Comparison of ENCODE assay signal across 8 mouse cellular contexts in the genomic region with DNA sequence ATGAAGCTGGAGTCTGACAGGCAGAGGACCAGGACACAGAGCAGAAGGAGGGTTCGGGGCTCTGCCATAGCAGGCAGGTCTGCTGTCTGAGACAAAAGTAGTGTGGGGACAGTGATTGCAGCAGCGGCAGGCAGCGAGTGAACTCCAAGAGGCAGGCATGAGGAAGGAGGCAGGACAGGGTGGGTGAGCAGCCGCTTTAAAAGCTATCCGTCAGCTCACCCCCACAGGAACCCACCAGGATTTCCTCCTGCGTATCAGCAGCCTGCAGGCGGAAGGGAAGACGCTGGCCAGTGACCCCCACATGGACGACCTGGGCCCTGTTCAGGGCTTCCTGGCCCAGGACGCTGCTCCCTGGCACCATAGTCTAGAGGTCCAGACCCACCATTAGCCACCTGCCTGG. TPM values are rescaled to one million over a fixed set of nuclear protein-coding genes. Genes with fewer than 3 reads are reported as not detected.
DNase-seq lines count a peak whose midpoint lies in the region; ATAC-seq lines count a peak whose summit lies in the region.

A gene (minus strand): TSS at position 217 of the 400 bp plus-strand sequence.

- no peak within 1 kb of the TSS for H3K9ac ChIP-seq in intestine, embryonic 14.5 days (ENCODE audit: low read length)
- no peak within 1 kb of the TSS for H3K9ac ChIP-seq in limb, embryonic 11.5 days (ENCODE audit: low read length)
- peak within 1 kb of the TSS; percentile 37 for H3K9ac ChIP-seq in midbrain, embryonic 13.5 days (replicated peaks)

- no peaks in the 10 kb centered on the region for H3K9me3 ChIP-seq in intestine, embryonic 14.5 days (ENCODE audit: control insufficient read depth, low read length)
- no peaks in the 10 kb centered on the region for H3K9me3 ChIP-seq in limb, embryonic 11.5 days (ENCODE audit: control insufficient read depth, low read length)
- no peaks in the 10 kb centered on the region for H3K9me3 ChIP-seq in midbrain, embryonic 13.5 days

- peaks cover 7% of the 10 kb centered on the region; the same call in 1 of the 2 replicates for H3K4me1 ChIP-seq in intestine, embryonic 14.5 days (replicated peaks; ENCODE audit: control insufficient read depth, insufficient read depth, low read length)
- H3K4me1 ChIP-seq in limb, embryonic 11.5 days (ENCODE audit: control insufficient read depth, insufficient read depth, low read length) = peaks cover 2% of the 10 kb centered on the region; the same call in 1 of the 2 replicates
- H3K4me1 ChIP-seq in midbrain, embryonic 13.5 days (replicated peaks) = peaks cover 8% of the 10 kb centered on the region; the same call in 1 of the 2 replicates

- H3K27ac ChIP-seq in intestine, embryonic 14.5 days (ENCODE audit: low read depth) = 0 out of 2 replicates have a peak within 1 kb of the TSS, but pooled peaks have one; percentile 4
- H3K27ac ChIP-seq in limb, embryonic 11.5 days (replicated peaks; ENCODE audit: low read depth, low read length) = 0 out of 2 replicates have a peak within 1 kb of the TSS, but pooled peaks have one; percentile 21
- peak within 1 kb of the TSS; percentile 30; the same call in 1 of the 2 replicates for H3K27ac ChIP-seq in midbrain, embryonic 13.5 days

- H3K36me3 ChIP-seq in intestine, embryonic 14.5 days (ENCODE audit: control insufficient read depth, insufficient read depth, low read length) = peaks cover 35% of the 10 kb centered on the region
- H3K36me3 ChIP-seq in limb, embryonic 11.5 days (ENCODE audit: control insufficient read depth, insufficient read depth, low read length) = peaks cover 29% of the 10 kb centered on the region
- peaks cover 41% of the 10 kb centered on the region for H3K36me3 ChIP-seq in midbrain, embryonic 13.5 days

- H3K4me3 ChIP-seq in intestine, embryonic 14.5 days (ENCODE audit: low read depth, low read length) = peak within 1 kb of the TSS; percentile 17
- H3K4me3 ChIP-seq in limb, embryonic 11.5 days (ENCODE audit: low read depth, low read length) = no peak within 1 kb of the TSS
- no peak within 1 kb of the TSS for H3K4me3 ChIP-seq in midbrain, embryonic 13.5 days (replicated peaks)

- DNase-seq in gastrocnemius, postnatal 10 days = no peak
- no peak for DNase-seq in gastrocnemius, adult 8-10 months (ENCODE audit: low spot score in 2 of 2)
- no peak for DNase-seq in gastrocnemius, postnatal 4 days (ENCODE audit: low spot score in 2 of 2)
- no peak for DNase-seq in intestine, embryonic 14.5 days (ENCODE audit: low spot score)
- DNase-seq in limb, embryonic 11.5 days (ENCODE audit: low spot score) = no peak
- DNase-seq in T-cell, adult 2 months (ENCODE audit: low spot score) = no peak

- 38% methylated on average over 10 of the region's 10 CpGs for WGBS in intestine, embryonic 14.5 days
- WGBS in limb, embryonic 11.5 days = 51% methylated on average over 10 of the region's 10 CpGs
- WGBS in midbrain, embryonic 13.5 days = 66% methylated on average over 10 of the region's 10 CpGs

- no peak for ATAC-seq in intestine, embryonic 14.5 days (replicated peaks; ENCODE audit: low FRiP score, low TSS enrichment, low read depth)
- ATAC-seq in limb, embryonic 11.5 days (ENCODE audit: insufficient number of reproducible peaks, low FRiP score, low TSS enrichment, low read depth) = no peak
- no peak for ATAC-seq in midbrain, embryonic 13.5 days
- no peak for ATAC-seq in cerebellum, adult (ENCODE audit: insufficient number of reproducible peaks, low FRiP score, low TSS enrichment)

- H3K27me3 ChIP-seq in intestine, embryonic 14.5 days (replicated peaks; ENCODE audit: control insufficient read depth, insufficient read depth, low read length) = no peaks in the 10 kb centered on the region
- H3K27me3 ChIP-seq in limb, embryonic 11.5 days (ENCODE audit: control insufficient read depth, insufficient read depth, low read length) = no peaks in the 10 kb centered on the region
- no peaks in the 10 kb centered on the region for H3K27me3 ChIP-seq in midbrain, embryonic 13.5 days

- peak within 1 kb of the TSS; percentile 18; the same call in 1 of the 2 replicates for H3K4me2 ChIP-seq in intestine, embryonic 14.5 days (ENCODE audit: low read length)
- 0 out of 2 replicates have a peak within 1 kb of the TSS, but pooled peaks have one; percentile 12 for H3K4me2 ChIP-seq in limb, embryonic 11.5 days (ENCODE audit: low read depth, severe bottlenecking)
- no peak within 1 kb of the TSS for H3K4me2 ChIP-seq in midbrain, embryonic 13.5 days (replicated peaks)

RNA-seq across cellular contexts. Expression of the gene that starts here (rescaled TPM):
- 10 to 100 TPM; 45.3 to 54.3 TPM for total RNA-seq in gastrocnemius, postnatal 10 days (2021)
- 1 to 10 TPM; 5.0 to 9.9 (median 6.0) TPM for total RNA-seq in gastrocnemius, adult 8-10 months (2022)
- total RNA-seq in gastrocnemius, postnatal 4 days (2021) = 100 to 1,000 TPM in 1 of 2 experiments, 10 to 100 TPM in 1; 89.8 to 101 TPM
- polyA plus RNA-seq in intestine, embryonic 14.5 days (2014; fragmentation: Nextera tagmentation; extraction: Ambion mirVana) = 35.8 and 41.0 TPM in 2 replicates
- 15.5 and 15.7 TPM in 2 replicates for polyA plus RNA-seq in limb, embryonic 11.5 days (2014; fragmentation: Nextera tagmentation; extraction: Ambion mirVana)
- polyA plus RNA-seq in midbrain, embryonic 13.5 days (2015; fragmentation: Nextera tagmentation; extraction: Ambion mirVana) = 19.8 and 23.2 TPM in 2 replicates

Comparison
In these comparisons a context has a peak if more than half of its experiments do, and no peak if none do; other contexts are left out.
1. RNA of the gene that starts here (total RNA-seq): 89.8 to 101 TPM in gastrocnemius, postnatal 4 days and 45.3 to 54.3 TPM in gastrocnemius, postnatal 10 days; 5.0 to 9.9 TPM in gastrocnemius, adult 8-10 months; every median in the first group is over 4 times any median in the second.
2. Peak in every context shown above with its lines, with median percentiles within 50 percentile points of each other: H3K27ac ChIP-seq.